Mouse (Mus musculus): Measurements from ENCODE around the gene Tub.

Gene Tub

GRCm38 (mm10) chr7:108950312-108950761 lies at the start of gene Tub:
Gene Tub, plus strand, starts transcription at chr7:108950338.
- peak; percentile 17 for DNase-seq

GRCm38 (mm10) chr7:108903969-108904368 lies 46.2 kb upstream of the Tub start:
- no peak for DNase-seq

- no peak for DNase-seq
Observed at GRCm38 (mm10) chr7:108927043-108927442, 23.1 kb upstream of the Tub start.

DNA sequence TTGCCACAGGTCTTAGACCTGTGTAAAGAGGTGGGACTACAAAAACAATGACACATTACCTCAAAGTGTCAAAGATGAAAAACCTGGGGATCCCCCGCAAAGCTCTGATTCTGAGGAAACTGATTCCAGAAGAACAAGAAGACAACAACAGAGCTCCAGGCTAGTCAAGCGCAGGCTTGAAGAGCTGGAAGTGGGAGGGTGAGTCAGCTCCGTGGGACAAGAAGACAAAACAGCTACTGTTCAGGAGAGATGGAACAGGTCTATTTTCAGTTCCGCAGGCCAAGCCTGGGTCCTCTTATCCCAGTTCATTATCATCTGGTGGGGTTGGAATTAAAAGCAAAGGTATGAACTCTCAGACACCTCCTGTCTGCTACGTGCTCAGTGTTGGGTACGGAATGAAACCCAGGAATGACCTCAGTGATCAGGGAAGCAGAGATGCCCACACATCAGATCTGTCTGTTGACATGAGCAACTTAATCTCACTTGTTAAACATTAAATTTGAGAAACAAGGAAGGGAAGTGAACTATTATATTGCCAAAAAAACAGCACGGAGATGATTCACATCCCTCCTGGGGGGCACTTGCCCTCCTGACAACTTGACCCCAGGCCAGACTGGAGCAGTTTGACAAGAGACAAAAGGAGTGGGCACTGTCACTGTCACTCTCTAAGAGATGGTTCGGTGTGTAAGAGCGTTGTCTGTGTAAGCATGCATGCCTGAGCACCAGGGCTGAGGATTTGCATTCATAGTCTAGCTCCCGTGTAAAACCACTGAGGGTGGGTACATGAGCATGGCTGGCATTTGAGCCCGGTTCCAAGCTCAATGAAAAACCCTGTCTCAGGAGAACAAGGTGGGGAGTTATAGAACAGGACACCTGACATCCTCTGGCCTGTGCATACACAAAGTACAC lies 21.6 kb upstream of the Tub start:
- no peak for DNase-seq

DNA sequence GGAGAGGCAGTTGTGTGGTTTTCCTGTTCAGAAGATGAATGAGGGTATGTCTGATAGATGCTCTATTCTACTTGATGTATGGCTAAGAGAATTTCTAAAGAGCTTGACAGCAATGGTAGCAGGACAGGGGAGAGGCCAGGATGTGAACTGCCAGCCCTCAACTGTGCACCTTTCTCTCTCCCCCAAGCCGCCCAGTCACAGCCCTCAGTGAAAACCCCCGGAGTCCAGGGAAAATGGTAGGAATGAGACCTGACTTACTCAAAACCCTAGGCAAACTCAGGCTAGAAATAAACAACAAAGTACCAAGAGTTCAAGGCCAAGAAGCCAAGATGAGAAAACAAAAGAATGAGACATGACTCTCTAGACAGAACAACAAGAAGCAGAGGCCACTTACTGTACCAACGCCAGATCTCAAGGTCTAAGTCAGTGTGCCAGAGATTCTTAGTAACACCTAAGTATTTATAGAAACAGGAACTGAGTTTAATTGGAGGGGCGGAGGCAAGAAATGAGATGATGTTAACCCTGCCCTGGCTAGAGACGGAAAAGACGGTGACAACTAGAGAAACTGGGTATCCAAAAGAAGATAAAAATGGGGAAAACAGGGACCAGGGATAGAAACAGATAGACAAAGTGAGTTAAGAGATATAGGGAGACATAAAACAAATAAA lies 20.3 kb upstream of the Tub start, which contains the start of gene Nlrp10:
Gene Nlrp10 (minus strand): TSS at position 453 of the 668 bp plus-strand sequence.
- DNase-seq: no peak

DNA sequence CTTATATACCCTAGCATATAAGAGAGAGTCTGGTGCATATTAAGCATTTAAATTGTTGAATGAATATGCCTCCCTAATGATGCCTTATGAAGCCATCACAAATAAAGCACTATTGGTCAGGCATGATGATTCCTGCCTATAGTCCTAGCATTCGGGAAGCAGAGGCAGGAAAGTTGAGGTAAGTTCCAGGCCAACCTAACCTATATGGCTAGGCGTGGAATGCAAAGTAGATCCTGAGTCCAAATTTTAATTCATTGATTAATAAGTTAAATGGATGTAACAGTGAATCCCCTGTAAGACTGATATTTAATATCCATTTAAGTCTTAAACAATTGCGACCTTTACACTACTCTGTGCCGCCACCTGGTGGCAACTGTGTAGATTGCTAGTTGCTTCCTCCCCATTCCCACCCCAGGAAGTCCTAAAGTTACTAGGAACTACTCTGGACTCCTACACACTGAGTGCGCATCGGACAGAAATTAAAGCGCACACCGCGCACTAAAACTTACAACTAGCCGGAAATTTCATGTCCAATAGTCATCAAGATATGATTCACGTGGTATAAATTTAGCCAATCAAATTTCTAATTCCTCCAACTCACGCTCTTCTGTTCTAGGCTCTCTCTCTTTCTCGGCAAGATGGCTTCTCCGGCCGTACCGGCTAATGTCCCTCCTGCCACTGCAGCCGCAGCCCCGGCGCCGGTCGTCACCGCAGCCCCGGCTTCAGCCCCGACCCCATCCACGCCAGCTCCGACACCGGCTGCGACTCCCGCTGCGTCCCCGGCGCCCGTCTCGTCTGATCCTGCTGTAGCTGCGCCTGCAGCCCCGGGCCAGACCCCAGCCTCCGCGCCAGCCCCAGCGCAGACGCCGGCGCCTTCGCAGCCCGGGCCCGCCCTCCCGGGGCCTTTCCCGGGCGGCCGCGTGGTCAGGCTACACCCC lies 16.1 kb upstream of the Tub start, which contains the start of gene Eif3f:
Gene Eif3f (plus strand): TSS at position 624 of the 938 bp plus-strand sequence.
- peak; percentile 99 for DNase-seq

GRCm38 (mm10) chr7:108934836-108935235 lies 15.3 kb upstream of the Tub start:
- DNase-seq: peak; percentile 26

DNA sequence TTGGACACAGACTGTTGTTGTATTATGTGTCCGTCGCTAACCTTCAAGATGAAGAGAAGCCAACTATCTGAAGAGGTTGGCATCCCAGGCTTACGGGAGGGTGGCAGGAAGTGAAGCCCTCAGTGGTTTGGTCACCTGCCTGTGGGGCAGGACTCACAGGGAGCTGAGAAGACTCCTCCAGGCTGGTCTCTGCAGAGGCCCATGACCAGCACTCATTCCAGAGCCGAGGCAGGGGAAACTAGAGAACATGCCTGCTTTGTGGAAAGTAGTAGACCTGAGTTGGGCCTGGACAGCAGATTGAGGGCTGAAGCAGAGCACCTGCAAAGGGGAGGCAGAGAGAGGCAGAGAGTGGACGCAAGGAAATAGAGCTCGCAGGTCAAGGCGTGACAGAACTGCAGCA lies 14.7 kb upstream of the Tub start:
- DNase-seq: no peak

- DNase-seq: no peak
Observed at GRCm38 (mm10) chr7:108936591-108936990, 13.5 kb upstream of the Tub start.

DNA sequence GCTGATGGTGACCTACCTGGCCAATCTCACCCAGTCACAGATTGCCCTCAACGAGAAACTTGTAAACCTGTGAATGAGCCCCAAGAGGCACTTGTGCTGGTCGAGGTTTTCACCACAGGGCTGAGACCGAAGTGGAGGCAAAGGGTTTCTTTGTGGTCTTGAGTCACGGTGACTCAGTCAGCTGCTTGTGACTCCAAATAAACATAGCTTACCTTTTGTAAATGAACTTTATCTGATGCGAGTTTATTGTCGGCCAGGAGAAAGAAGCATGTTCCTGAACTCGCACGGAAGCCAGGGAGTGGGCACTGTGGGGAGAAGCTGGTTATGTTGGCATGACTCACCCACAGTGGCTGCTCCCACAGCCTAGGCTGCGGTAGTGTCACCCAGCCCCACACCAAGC lies 8.7 kb upstream of the Tub start:
- no peak for DNase-seq

DNA sequence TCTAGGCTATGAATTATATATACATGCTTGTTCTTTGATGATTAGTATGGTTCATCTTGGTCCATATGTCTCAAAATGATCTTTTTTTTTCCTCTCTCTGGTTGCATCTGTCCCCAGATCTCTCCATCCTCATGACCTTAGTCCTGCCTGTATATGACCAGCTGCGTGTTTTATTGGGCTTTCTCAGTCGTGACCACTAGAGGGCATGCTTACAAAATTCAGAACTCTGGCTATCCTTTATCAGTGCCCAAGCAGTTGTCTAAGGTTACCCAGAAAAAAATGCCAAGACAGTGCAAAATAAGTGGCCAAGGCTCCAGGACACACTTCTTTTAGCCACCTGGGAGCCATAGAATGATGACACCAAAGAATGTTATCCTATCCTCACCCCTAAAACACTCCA lies 6.1 kb upstream of the Tub start:
- DNase-seq: peak; percentile 56

- DNase-seq: no peak
Observed at GRCm38 (mm10) chr7:108948611-108949010, 1.5 kb upstream of the Tub start.

- no peak for DNase-seq
Observed at GRCm38 (mm10) chr7:108949301-108949700, 837 bp upstream of the Tub start.

DNA sequence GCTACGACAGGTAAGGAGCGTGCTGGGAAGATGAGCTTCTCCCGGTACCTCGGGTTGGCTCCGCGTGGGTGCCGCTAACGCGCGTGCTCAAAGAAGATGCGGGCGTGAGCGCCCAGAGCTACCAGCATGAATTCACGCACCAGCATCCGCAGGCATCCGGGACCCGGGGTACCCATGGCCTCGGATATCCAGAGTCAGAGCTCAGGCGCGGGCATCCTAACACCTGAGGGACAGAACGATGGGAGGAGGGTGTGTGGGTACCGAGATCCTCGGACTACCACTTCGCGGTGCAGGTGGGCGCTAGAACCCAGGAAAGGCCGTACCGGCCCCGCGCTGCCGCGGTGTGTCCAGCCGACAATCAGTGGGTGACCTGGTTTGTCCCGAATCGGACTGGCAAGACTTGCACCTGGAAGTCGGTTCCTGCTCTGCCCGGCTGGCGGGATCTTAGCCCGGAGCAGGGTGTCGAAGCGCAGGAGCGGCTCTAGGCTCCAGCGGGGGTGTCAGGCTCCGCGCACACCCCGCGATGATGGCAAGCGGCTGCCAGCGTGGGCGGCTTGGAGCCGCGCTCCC lies 709 bp downstream of the Tub start:
- no peak for DNase-seq

GRCm38 (mm10) chr7:108952801-108953200 lies 2.7 kb downstream of the Tub start:
- DNase-seq: no peak

GRCm38 (mm10) chr7:108954185-108954584 lies 4.0 kb downstream of the Tub start:
- DNase-seq: peak; percentile 20

GRCm38 (mm10) chr7:108957734-108958133 lies 7.6 kb downstream of the Tub start:
- no peak for DNase-seq

- DNase-seq: no peak
Observed at GRCm38 (mm10) chr7:108965968-108966367, 15.8 kb downstream of the Tub start.

DNA sequence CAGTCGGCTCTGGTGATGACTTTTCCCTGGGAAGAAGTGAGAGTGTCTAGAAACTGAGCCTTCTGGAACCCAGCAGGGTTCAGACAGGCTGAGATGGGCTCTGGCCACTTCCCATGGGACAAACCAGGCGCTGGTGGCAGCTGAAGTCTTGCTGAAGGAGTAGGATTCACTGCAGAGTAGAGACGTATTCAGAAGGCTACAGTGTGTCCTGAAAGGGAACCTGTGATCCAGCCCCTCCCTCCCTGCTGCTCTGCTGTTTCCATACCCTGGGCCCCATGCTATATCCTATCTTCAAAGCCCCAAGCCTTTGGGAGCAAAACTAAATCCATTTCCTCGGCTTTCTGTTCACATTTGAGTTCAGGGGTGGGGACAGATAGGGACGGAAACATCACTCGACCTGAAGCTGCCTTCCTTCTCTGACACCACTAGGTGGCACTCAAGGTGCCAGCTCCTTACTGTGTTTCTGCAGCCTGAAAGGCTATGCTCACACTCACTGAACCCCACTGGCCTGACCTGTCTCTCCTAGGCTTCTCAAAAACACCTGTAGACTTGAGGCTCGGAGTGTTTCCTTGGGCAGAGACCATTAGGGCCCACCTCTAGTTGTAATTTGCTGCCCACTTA lies 16.7 kb downstream of the Tub start:
- DNase-seq: peak; percentile 61

- no peak for DNase-seq
Observed at GRCm38 (mm10) chr7:108968201-108968600, 18.1 kb downstream of the Tub start.

DNA sequence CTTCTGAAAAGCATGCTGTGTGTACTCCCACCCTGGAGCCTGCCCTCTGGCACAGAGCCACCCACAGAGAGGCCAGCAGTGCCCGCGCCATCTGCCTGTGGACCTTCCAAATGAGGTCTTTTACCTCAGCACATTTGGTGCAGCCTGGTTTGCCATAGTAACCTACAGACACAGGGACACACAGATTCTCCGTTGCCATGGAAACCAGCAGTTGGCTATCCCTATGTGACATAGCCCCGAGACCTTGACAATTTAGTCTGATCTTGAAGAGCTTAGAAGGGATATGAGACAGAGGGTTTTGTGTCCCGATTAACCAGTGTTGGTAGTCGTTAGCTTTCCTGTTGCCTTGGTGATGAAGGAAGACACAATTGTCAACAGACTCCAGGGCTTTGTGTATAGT lies 22.1 kb downstream of the Tub start:
- no peak for DNase-seq

Data from kidney, adult 9 months (tissue).